Mouse (Mus musculus) neural tube, embryonic 11.5 days (tissue): ENCODE measurements around the gene Lrp1. TPM values are rescaled to one million over a fixed set of nuclear protein-coding genes. Genes with fewer than 3 reads are reported as not detected.

ENCODE experiments used
- ATAC-seq: fragments of 200-750 bp; cut with Nextera tagmentation; 2 replicates; pipeline ENCODE4 v1.8.0; 2017; ENCODE audit warnings: moderate number of reproducible peaks, mild to moderate bottlenecking, moderate TSS enrichment, moderate library complexity; ENCODE audit not compliant: insufficient read depth, low FRiP score, low TSS enrichment
- DNase-seq: peaks from one replicate; pipeline ENCODE4 v3.0.0-alpha.2; 2015; ENCODE audit warnings: low spot score
- H3K27ac ChIP-seq: fragments of 300-500 bp; sonication (generic); 2 replicates; pipeline ENCODE4 v1.5.1; 2014; ENCODE audit warnings: low read depth, mild to moderate bottlenecking, low read length
- H3K27me3 ChIP-seq: fragments of 300-500 bp; sonication (generic); 2 replicates; pipeline ENCODE4 v1.6.1; 2014; ENCODE audit warnings: mild to moderate bottlenecking, low read length, mixed read lengths; ENCODE audit not compliant: control insufficient read depth, insufficient read depth
- H3K36me3 ChIP-seq: fragments of 300-500 bp; sonication (generic); 2 replicates; pipeline ENCODE4 v1.6.1; 2014; ENCODE audit warnings: mild to moderate bottlenecking, low read length, moderate library complexity, mixed read lengths; ENCODE audit not compliant: control insufficient read depth, insufficient read depth
- H3K4me1 ChIP-seq: fragments of 300-500 bp; sonication (generic); 2 replicates; pipeline ENCODE4 v1.6.1; 2014; ENCODE audit warnings: low read length, mixed read lengths; ENCODE audit not compliant: control insufficient read depth, insufficient read depth
- H3K4me2 ChIP-seq: fragments of 300-500 bp; sonication (generic); 2 replicates; pipeline ENCODE4 v1.6.1; 2014; ENCODE audit warnings: low read depth, mild to moderate bottlenecking, moderate library complexity
- H3K4me3 ChIP-seq: fragments of 300-500 bp; sonication (generic); 2 replicates; pipeline ENCODE4 v1.5.1; 2014; ENCODE audit warnings: low read depth, low read length
- H3K9ac ChIP-seq: fragments of 300-500 bp; sonication (generic); 2 replicates; pipeline ENCODE4 v1.6.1; 2014; ENCODE audit warnings: mild to moderate bottlenecking, low read length
- H3K9me3 ChIP-seq: fragments of 300-500 bp; sonication (generic); 2 replicates; pipeline ENCODE4 v1.6.1; 2016; ENCODE audit warnings: low read length; ENCODE audit not compliant: control insufficient read depth
- WGBS: fragments of 180-500 bp; shearing (Covaris S2); extraction: QIAGEN DNeasy Blood & Tissue Kit; methylation state at CpG from one replicate; pipeline ENCODE4 v1.1.7; 2014; 5-methylcytosine and 5-hydroxymethylcytosine counted together
- polyA plus RNA-seq: library from polyadenylated mRNA; unstranded; fragments of >200 nt; fragmentation: Nextera tagmentation; extraction: Ambion mirVana; gene quantifications from 2 replicates; pipeline ENCODE4 v1.2.1, GENCODE M21; 2014

Lrp1 gene
- polyA plus RNA-seq, 1 experiment from 2014 or later: 68.2 TPM

DNA sequence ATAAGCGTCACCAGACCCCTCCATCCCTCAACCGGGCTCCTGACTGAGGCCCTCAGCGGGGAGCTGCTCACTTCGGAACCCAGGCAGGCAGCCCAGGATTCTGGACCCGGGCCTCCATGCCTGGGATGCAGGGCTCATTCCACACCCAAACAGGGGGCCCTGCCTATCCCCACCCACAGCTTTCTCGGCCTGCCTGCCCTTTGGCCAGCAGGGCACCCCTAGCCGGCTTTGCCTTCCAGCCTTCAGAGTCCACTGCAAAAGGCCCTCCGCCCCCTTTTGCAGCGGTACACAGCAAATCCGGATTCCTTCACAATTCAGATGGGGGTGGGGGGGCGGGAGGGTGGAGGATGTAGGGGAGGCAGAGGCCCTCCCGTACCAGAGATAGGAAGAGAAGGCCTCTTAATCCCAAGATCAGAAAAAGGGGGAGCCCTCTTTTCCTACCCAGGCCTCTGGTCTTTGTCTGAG lies 975 bp downstream of the Lrp1 start:
- H3K9me3 ChIP-seq: no peaks in the 10 kb centered on the region
- no peaks in the 10 kb centered on the region for H3K27me3 ChIP-seq
- under 1% methylated on average over 12 of the region's 12 CpGs for WGBS
- DNase-seq (peak; percentile 57), ATAC-seq (peak; percentile 21)
- peak overlapping the region; percentile 83 for H3K4me2 ChIP-seq
- H3K36me3 ChIP-seq: no peaks in the 10 kb centered on the region
- peak overlapping the region; percentile 86 for H3K27ac ChIP-seq
- peaks cover 42% of the 10 kb centered on the region for H3K4me1 ChIP-seq
- H3K9ac ChIP-seq: peak overlapping the region; percentile 85
- peak overlapping the region; percentile 78 for H3K4me3 ChIP-seq

DNA sequence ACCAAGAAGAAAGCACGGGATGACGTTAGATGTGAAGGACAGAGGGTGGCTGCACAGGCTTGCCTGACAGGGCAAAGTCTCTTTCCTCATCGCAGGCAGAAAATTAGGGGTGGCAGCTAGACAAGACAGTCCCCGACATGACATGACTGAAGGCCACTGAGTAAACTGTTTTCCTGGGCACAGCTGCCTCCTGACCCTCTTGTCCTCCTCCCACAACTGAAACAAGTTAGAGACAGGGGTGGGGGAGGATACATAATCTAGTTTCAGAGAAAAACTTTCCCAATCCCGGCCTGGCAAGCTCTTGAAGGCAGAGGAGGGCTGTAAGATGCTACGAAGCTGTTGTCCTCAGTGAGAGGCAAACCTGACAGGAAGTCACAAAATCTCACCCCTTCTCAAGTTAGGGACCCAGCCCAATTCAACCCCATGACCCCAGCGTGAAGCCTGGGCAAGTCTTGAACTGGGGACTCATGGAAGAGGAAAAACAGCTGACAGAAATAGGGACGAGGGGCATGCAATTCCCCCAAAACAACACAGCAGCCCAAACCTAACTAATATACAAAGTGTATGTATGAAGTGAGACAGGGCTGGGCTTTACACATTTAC lies 1.7 kb downstream of the Lrp1 start:
- H3K9me3 ChIP-seq: no peaks in the 10 kb centered on the region
- ATAC-seq: no peak
- peak overlapping the region; percentile 83 for H3K4me2 ChIP-seq
- H3K27ac ChIP-seq: 0 out of 2 replicates have a peak overlapping the region, but pooled peaks have one; percentile 86
- 34% methylated on average over 8 of the region's 8 CpGs for WGBS
- H3K4me3 ChIP-seq: peak overlapping the region; percentile 78
- H3K36me3 ChIP-seq: no peaks in the 10 kb centered on the region
- H3K4me1 ChIP-seq: peaks cover 50% of the 10 kb centered on the region
- no peak for DNase-seq
- H3K27me3 ChIP-seq: no peaks in the 10 kb centered on the region
- peak overlapping the region; percentile 85 for H3K9ac ChIP-seq

DNA sequence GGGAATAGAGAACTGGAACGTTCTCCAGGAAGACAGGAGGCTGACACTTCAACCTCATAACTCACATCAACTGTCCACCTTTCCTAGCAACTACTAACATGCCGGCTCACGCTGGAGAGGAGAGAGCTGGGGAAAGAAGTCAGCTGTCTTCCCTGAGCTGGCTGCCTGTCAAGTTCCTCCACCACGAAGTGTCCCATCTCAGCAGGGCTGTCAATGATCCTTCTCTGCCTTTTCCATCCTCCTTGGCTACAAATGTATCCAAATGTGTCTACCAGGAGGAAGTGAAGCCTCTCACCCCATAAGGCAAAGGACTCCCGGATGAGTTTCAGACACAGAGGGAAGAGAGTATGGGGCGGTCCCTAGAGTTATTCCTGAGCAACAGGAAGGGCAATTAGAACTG lies 2.8 kb downstream of the Lrp1 start:
- Histone ChIP-seq H3K27ac (no peak overlapping the region), H3K36me3 (no peaks in the 10 kb centered on the region), H3K9me3 (no peaks in the 10 kb centered on the region), H3K4me3 (peak overlapping the region; percentile 10; the same call in 1 of the 2 replicates), H3K9ac (no peak overlapping the region), H3K4me1 (peaks cover 51% of the 10 kb centered on the region), H3K4me2 (peak overlapping the region; percentile 83), H3K27me3 (no peaks in the 10 kb centered on the region)
- 55% methylated on average over 6 of the region's 6 CpGs for WGBS
- DNase-seq (no peak), ATAC-seq (no peak)

DNA sequence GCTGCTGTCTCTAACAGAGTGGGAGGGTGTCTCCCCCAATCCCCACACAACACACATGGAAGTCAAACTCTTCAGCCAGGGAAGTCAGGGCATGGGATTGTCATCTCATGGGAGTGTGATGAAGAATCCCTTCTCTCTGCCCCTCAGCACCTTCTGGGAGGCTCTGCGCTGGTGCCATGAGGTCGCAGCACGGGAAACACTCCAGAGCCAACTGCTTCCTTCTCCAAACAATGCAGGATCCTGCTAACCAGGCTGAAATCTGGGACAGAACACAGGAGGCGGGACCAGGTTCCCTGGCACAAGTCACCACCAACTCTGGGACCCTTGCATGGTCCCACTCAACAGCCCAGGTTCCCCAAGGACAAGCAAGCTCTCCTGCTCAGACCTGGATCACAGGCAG lies 3.7 kb downstream of the Lrp1 start:
- ATAC-seq (no peak), DNase-seq (no peak)
- H3K27me3 ChIP-seq: no peaks in the 10 kb centered on the region
- no peak overlapping the region for H3K4me3 ChIP-seq
- H3K36me3 ChIP-seq: no peaks in the 10 kb centered on the region
- H3K27ac ChIP-seq: no peak overlapping the region
- peaks cover 51% of the 10 kb centered on the region for H3K4me1 ChIP-seq
- 0 out of 2 replicates have a peak overlapping the region, but pooled peaks have one; percentile 7 for H3K4me2 ChIP-seq
- 0 out of 2 replicates have a peak overlapping the region, but pooled peaks have one; percentile 19 for H3K9ac ChIP-seq
- WGBS: 57% methylated on average over 4 of the region's 4 CpGs
- no peaks in the 10 kb centered on the region for H3K9me3 ChIP-seq

DNA sequence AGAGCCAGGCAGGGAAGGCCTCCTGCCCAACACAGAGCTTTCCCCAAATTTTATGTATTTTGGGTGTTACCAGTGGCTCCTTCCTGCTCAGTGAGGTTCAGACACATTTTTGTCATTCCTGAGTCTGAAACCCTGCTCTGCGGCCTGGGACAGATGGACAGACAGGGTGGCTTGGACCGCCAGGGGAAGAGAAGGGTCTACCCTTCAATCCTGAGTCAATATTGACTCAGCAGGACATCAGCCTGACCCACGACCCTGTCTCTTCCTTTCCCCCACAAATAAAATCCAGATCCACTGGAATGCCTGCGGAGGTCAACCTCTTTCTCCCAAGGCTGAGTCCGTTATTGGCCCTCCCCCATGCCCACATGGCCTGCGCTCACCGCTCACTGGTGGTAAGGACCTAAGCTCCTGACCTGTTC lies 4.7 kb downstream of the Lrp1 start:
- 21% methylated on average over 7 of the region's 7 CpGs for WGBS
- H3K9me3 ChIP-seq: no peaks in the 10 kb centered on the region
- ATAC-seq (no peak), DNase-seq (no peak)
- peaks cover 51% of the 10 kb centered on the region for H3K4me1 ChIP-seq
- H3K27ac ChIP-seq: peak overlapping the region; percentile 58; the same call in 1 of the 2 replicates
- no peak overlapping the region for H3K9ac ChIP-seq
- H3K4me2 ChIP-seq: 0 out of 2 replicates have a peak overlapping the region, but pooled peaks have one; percentile 6
- no peak overlapping the region for H3K4me3 ChIP-seq
- peaks cover 9% of the 10 kb centered on the region for H3K36me3 ChIP-seq
- no peaks in the 10 kb centered on the region for H3K27me3 ChIP-seq

DNA sequence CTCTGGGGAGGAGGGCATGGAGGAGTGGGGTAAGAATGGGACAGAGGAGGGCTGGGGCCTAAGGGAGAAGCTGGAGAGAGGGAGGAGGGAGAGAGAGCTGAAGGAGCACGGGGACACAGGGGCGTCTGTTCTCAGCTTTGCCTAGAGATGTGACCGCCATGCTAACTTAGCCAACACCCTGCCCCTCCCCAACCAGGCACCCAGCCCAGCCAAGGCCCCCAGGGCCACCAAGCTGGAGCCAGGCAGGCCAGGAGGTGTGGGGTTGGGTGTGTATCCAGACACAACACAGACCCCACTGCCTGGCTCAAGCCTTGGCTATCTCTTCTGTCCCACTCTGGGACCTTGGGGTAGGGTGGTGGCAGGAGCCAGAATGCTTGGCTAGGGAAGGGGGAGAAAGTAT lies 5.4 kb downstream of the Lrp1 start:
- Histone ChIP-seq H3K4me3 (no peak overlapping the region), H3K4me1 (peaks cover 51% of the 10 kb centered on the region), H3K4me2 (0 out of 2 replicates have a peak overlapping the region, but pooled peaks have one; percentile 0), H3K27ac (peak overlapping the region; percentile 55; the same call in 1 of the 2 replicates), H3K9me3 (no peaks in the 10 kb centered on the region), H3K36me3 (peaks cover 10% of the 10 kb centered on the region), H3K9ac (no peak overlapping the region), H3K27me3 (no peaks in the 10 kb centered on the region)
- no peak for ATAC-seq
- no peak for DNase-seq
- 75% methylated on average over 2 of the region's 3 CpGs for WGBS

DNA sequence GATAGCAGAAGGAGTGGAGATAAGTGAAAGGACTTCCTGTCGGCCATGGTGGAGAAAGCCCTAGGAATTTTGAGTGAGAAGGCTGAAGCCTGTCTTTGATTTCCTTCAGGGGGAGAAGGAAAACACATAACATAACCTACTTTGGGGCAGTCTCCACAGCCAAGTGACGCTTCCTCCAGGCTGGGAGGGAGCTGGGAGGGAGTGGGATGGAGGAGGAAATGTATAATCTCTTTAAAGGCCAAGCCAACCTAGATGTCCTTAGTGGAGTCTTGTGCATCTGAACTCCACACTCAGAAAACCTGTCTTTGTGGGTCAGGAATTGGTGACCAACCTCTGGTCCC lies 5.9 kb downstream of the Lrp1 start:
- no peaks in the 10 kb centered on the region for H3K9me3 ChIP-seq
- H3K4me3 ChIP-seq: no peak overlapping the region
- peaks cover 10% of the 10 kb centered on the region for H3K36me3 ChIP-seq
- no peak overlapping the region for H3K9ac ChIP-seq
- DNase-seq (no peak), ATAC-seq (no peak)
- no peak overlapping the region for H3K4me2 ChIP-seq
- peaks cover 51% of the 10 kb centered on the region for H3K4me1 ChIP-seq
- H3K27ac ChIP-seq: peak overlapping the region; percentile 73
- H3K27me3 ChIP-seq: no peaks in the 10 kb centered on the region
- 36% methylated on average over 2 of the region's 2 CpGs for WGBS

DNA sequence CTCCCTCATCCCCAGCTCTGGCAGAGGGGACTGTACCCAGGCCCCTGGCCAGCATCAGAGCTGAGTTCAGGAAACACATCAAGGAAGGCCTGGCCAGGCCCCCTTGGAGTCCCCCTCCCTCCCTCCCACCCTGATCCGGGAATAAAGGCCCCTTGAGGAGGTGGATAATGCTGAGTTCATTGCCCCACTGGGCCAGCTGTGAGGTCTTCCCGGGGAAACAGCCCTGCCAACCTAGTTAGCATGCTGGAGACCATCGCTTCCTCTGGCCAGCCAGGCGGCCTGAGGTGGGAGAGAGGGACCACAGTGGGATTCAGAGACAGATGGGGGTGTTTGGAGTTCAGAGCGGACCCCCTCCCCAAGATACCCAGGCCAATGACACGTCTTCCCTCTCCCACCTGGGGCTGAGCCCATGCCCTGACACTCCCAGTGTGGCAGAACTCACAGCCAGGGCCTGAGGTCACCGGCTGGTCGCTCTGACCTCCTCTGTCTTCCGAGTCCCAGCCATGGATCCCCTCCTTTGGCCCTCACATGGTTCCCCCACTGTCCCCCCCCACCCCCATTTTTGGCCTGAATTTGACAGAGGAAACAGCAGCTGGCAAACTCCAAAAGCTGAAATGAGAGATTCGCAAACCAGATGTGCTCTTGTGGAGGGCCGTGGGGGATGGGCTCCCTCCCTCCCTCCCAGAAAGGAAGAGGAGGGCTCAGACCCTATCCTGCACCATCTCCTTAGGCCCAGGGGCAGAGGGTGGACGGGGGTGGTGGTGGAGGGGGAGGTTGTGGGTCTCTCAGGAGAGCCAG lies 6.5 kb downstream of the Lrp1 start:
- H3K9ac ChIP-seq: no peak overlapping the region
- H3K4me2 ChIP-seq: 0 out of 2 replicates have a peak overlapping the region, but pooled peaks have one; percentile 0
- 16% methylated on average over 12 of the region's 12 CpGs for WGBS
- peak; percentile 49 for DNase-seq
- H3K9me3 ChIP-seq: no peaks in the 10 kb centered on the region
- no peak overlapping the region for H3K4me3 ChIP-seq
- no peaks in the 10 kb centered on the region for H3K27me3 ChIP-seq
- no peak for ATAC-seq
- peaks cover 10% of the 10 kb centered on the region for H3K36me3 ChIP-seq
- H3K27ac ChIP-seq: peak overlapping the region; percentile 73
- peaks cover 47% of the 10 kb centered on the region for H3K4me1 ChIP-seq
